Mouse (Mus musculus) cortical plate, adult 2 months (tissue): ENCODE measurements around the gene Actg1. TPM values are rescaled to one million over a fixed set of nuclear protein-coding genes. Genes with fewer than 3 reads are reported as not detected.
"Not testable (repeated sequence)": the region's sequence is repeated elsewhere in the genome, so short reads cannot be mapped to it uniquely, and the experiment has no call there.

Experiments
- H3K27ac ChIP-seq: fragments of 200-500 bp; 2 replicates; pipeline ENCODE4 v1.5.1; 2012; ENCODE audit warnings: low read length, control low read depth, inconsistent platforms; ENCODE audit not compliant: insufficient read depth
- H3K4me1 ChIP-seq: fragments of 200-500 bp; 2 replicates; pipeline ENCODE4 v1.6.1; 2011; ENCODE audit warnings: low read length; ENCODE audit not compliant: control insufficient read depth, insufficient read depth
- H3K4me3 ChIP-seq: fragments of 200-500 bp; 2 replicates; pipeline ENCODE4 v1.5.1; 2011; ENCODE audit warnings: mild to moderate bottlenecking, low read length, control low read depth; ENCODE audit not compliant: insufficient read depth
- CTCF ChIP-seq: fragments of 200-500 bp; IDR thresholded peaks from 2 replicates; pipeline ENCODE4 v1.5.1; 2011; ENCODE audit warnings: mild to moderate bottlenecking, control low read depth, low read length; ENCODE audit not compliant: insufficient read depth; ENCODE audit errors: extremely low read depth
- POLR2A ChIP-seq: fragments of 200-500 bp; IDR thresholded peaks from 2 replicates; pipeline ENCODE4 v1.6.1; 2011; ENCODE audit warnings: mild to moderate bottlenecking, low read length, control low read depth; ENCODE audit not compliant: insufficient read depth; ENCODE audit errors: extremely low read depth
- polyA plus RNA-seq: library from polyadenylated mRNA; depleted of rRNA; stranded (reverse); fragments of >200 nt; gene quantifications from 2 replicates; pipeline ENCODE4 v1.2.3, GENCODE M21; 2012

The Actg1 gene
- polyA plus RNA-seq, 1 experiment: 1,106 TPM

DNA sequence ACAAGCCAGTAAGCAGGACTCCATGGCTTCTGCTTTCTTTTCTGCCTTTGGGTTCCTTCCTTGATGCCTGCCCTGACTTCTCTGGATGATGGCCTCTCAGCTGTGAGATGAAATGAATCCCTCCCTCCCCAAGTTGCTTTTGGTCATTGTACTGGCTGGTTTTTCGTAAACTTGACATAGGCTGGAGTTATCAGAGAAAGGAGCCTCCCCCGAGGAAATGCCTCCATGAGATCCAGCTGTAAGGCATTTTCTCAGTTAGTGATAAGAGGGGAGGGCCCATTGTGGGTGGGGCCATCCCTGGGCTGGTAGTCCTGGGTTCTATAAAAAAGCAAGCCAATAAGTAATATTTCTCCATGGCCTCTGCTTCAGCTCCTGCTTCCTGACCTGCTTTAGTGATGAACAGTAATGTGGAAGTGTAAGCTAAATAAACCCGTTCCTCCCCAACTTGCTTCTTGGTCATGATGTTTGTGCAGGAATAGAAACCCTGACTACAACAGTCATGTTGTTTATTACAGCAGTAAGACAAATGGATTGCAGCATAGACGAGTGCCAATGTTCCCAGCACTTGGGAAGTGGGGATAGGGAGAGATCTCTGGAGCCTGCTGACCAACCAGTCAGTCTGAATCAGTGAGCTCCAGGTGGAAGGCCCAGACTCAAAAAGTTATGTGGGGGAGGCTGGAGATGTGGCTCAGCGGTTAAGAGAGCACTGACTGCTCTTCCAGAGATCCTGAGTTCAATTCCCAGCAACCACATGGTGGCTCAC is 7.1 kb upstream of the Actg1 start:
- Histone ChIP-seq H3K27ac (no peak overlapping the region), H3K4me1 (peaks cover 5% of the 10 kb centered on the region), H3K4me3 (no peak overlapping the region)
- TF ChIP-seq CTCF: no peak

- no peak overlapping the region for H3K4me3 ChIP-seq
- no peak overlapping the region for H3K27ac ChIP-seq
- H3K4me1 ChIP-seq: peaks cover 5% of the 10 kb centered on the region
- TF ChIP-seq CTCF (no peak), POLR2A (no peak)
These were observed 6.2 kb upstream of the Actg1 start for GRCm38 (mm10) chr11:120354304-120355276.

GRCm38 (mm10) chr11:120353500-120354303 is 5.4 kb upstream of the Actg1 start:
- Histone ChIP-seq H3K27ac (no peak overlapping the region), H3K4me1 (peaks cover 5% of the 10 kb centered on the region), H3K4me3 (no peak overlapping the region)
- TF ChIP-seq POLR2A (no peak), CTCF (peak; percentile 32)

DNA sequence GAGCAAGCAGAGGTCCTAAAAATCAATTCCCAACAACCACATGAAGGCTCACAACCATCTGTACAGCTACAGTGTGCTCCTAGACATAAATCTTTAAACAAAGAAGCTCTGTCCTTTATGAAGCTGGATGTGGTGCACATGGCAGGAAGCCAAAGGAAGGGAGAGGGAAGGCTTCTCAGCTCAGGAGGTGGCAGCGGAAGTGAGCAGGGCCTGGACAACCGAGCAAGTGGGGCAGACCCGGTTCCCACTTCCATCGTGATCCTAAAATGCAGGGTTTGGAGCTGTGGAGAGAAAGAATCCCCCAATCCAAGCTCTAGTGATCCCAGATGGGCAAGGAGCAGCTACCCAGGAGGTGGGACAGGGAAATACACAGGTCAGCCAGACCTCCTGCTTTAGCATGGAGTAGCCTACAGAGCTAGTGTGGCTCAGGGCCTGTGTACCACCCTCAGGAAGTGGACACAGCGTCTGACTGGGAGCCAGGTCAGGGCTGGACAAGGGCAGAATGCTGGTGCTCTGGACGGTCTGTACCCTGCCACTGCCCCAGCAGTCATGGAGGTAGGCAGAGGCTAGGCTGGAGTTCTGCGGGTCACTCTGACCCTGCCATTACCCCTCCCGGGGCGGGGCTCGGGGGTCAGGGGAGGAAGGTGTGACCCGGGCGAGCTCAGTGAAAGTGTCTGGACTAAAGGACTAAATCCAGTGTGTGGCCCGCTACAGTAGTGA is 4.4 kb upstream of the Actg1 start:
- peaks cover 5% of the 10 kb centered on the region for H3K4me1 ChIP-seq
- no peak overlapping the region for H3K27ac ChIP-seq
- TF ChIP-seq CTCF: no peak
- no peak for TF ChIP-seq POLR2A
- H3K4me3 ChIP-seq: no peak overlapping the region

- H3K4me1 ChIP-seq, H3K27ac ChIP-seq, H3K4me3 ChIP-seq: not testable (repeated sequence)
These were observed 3.7 kb upstream of the Actg1 start for GRCm38 (mm10) chr11:120352093-120352350.

GRCm38 (mm10) chr11:120351250-120352092 is 3.1 kb upstream of the Actg1 start:
- Histone ChIP-seq H3K4me1 (peaks cover 3% of the 10 kb centered on the region; the same call in 1 of the 2 replicates), H3K4me3 (no peak overlapping the region; the same call in 1 of the 2 replicates), H3K27ac (no peak overlapping the region)
- no peak for TF ChIP-seq CTCF
- TF ChIP-seq POLR2A: no peak

GRCm38 (mm10) chr11:120350711-120351110 is 2.4 kb upstream of the Actg1 start:
- Histone ChIP-seq H3K4me3 (peak overlapping the region; percentile 64; the same call in 1 of the 2 replicates), H3K4me1 (peaks cover 3% of the 10 kb centered on the region; the same call in 1 of the 2 replicates), H3K27ac (peak overlapping the region; percentile 95; the same call in 1 of the 2 replicates)
- TF ChIP-seq CTCF (no peak), POLR2A (no peak)

GRCm38 (mm10) chr11:120349986-120350702 is 1.8 kb upstream of the Actg1 start:
- TF ChIP-seq POLR2A: peak; percentile 35; the same call in 1 of the 2 replicates
- TF ChIP-seq CTCF: no peak

More at GRCm38 (mm10) chr11:120349986-120350702, 1.8 kb upstream of the Actg1 start:
- Histone ChIP-seq H3K4me3 (peak overlapping the region; percentile 64), H3K4me1 (peaks cover 3% of the 10 kb centered on the region; the same call in 1 of the 2 replicates), H3K27ac (peak overlapping the region; percentile 99)
